Mouse (Mus musculus) heart, postnatal 25 days (tissue): ENCODE measurements at regions not wholly inside any gene's neighbourhood (a gene's known extent, or its start where the extent isn't known, plus 50 kb on each side); places are given as distances from the start of the nearest gene placed in this dataset.
"Not testable (repeated sequence)": the region's sequence is repeated elsewhere in the genome, so short reads cannot be mapped to it uniquely, and the experiment has no call there.

Experiments used
- DNase-seq: peaks from one replicate; pipeline ENCODE4 v3.0.0; 2022; ENCODE audit warnings: low spot score
- intact Hi-C: fragments of 180-260 bp; cut with DNase I; formaldehyde crosslinking; loops from one replicate; pipeline ENCODE4 v1.15.1; 2025

DNA sequence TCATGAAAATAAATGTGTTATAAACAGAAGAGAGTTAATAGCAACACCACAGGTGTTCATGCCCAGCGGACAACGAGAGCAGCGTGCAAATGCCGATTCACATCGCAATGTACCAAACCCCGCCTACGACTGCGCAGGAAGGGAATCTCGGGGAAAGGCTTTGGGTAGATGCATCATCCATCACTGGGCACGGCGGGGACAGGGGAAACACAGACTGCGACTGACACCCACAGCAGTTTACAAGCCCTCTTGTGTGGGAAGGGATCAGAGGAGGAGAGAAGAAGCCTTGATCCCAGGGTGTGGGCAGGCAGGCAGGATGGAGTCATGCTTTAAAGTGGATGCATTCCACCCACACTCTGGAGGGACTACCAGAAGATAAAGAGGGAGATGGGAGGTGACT is 157.0 kb upstream of the Sfswap start:
- intact Hi-C loops: no loop called here

DNA sequence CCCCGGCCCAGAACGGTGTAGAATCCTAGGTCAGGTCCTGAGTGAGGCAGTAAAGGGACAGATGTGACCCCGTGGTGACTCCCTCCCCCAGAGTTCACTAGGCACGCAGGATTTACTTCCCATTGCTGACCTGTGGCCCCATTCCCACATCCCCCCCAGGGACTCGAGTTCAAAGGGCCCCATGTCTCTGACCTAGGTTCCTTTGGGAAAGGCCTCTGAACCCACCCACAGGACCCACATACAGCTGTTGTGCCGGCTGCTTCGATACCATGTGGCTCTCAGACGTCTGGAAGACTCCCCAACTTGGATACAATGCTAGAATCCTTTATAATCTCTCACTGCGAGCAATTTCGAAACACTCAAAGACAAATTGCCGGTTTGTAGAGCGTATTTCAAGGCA is 151.0 kb upstream of the Sfswap start:
- intact Hi-C loops: no loop called here
- no peak for DNase-seq

More for the DNA sequence above, 157.0 kb upstream of the Sfswap start:
- no peak for DNase-seq

DNA sequence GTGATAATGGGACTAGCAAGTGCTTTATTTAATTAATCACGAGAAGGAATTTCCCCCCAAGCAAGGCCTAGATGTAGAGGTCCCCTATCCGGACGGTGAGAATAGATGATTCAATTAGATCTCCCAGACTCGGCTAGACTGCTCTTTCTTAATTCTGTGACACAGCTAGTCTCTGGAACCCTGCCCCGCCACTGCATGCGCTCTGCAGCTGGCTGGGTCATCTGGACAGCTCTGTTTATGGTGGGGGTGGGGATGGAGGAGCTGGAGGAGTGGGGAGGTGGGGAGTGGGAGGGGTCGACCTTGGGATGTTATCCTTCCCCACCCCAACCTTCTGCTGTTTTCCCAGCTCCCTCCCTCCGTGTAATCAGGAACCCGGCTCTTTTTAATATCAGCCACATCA is 147.5 kb upstream of the Sfswap start:
- intact Hi-C loops: no loop called here
- DNase-seq: no peak

DNA sequence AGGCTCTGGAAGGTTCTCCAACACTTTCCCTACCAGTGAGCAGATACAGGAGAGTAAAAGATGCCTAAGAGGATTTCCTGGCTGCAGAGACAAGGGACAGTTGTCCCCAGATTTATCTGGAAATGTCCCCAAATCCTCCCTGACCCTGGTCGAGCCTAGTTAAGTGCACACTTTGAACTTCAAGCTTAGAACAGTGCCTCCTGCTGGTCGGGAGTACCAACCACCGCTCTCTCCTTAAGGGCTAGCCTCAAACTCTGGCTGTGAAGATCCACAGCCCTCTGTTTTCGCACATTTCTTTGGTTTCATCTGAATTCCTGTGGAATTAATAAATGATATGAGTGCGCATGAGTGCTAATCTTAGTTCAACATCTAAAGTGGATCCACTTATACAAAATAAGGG is 146.1 kb upstream of the Sfswap start:
- intact Hi-C loops: loop anchor here (5.0 kb wide), 2 partner anchors 98 to 178 kb away; no protein-coding TSS in a partner anchor

DNA sequence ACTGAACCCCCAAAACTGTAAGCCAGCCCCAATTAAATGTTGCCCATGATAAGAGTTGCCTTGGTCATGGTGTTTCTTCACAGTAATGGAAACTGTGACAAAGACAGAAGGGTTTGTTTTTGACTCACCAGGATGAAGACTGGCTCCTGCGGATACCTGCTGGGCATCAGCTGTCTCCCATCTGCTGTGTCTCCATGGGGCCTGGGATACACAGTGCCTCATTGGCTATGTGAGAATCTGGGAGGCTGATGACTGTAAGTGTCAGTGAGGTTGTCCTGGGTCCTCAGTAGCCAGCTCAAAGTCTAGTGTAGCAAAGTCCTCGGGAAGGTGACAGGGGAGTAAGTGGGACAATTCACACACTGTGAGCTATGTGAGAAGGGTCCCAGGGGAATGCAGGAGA is 139.5 kb upstream of the Sfswap start:
- intact Hi-C loops: no loop called here

More for the DNA sequence above, 146.1 kb upstream of the Sfswap start:
- no peak for DNase-seq

DNA sequence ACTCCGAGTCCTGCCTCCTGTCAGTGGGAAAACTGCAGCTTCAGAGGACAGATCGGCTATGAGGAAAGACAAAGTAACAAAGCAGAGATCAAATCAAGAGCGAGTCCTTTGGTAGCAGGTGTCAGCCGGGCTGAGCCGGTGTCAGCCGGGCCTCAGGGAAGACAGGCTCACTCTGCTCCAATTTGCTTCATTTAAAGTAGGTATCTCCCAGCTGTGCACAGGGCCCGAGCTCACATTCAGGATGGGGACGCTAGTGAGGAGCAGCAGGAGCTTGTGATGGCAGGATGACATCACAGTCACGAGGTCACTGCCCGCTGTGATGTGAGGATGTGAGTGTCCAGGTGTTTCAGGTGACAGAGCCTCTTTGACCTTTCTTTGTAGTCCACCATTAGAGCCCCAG is 137.8 kb upstream of the Sfswap start:
- intact Hi-C loops: no loop called here
- no peak for DNase-seq

More for the DNA sequence above, 139.5 kb upstream of the Sfswap start:
- DNase-seq: no peak

DNA sequence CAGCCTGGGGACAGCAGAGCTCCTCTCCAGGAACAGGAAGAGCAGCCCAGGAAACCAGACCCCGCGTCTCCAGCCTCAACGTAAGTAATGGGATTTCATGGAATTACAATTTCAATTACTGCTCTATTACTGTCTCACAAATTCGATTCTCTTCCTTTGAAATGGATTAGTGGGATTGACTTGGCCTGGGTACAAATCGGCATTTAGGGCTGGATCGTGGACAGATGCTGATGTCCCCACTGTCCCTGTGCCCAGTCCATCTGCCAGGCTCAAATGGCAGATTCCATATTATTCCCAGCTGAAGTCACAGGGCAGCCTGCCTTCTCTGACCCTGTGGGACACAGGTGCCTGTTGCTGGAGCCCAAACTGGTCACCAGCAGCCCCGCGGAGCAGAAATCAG is 136.0 kb upstream of the Sfswap start:
- no peak for DNase-seq
- intact Hi-C loops: no loop called here

DNA sequence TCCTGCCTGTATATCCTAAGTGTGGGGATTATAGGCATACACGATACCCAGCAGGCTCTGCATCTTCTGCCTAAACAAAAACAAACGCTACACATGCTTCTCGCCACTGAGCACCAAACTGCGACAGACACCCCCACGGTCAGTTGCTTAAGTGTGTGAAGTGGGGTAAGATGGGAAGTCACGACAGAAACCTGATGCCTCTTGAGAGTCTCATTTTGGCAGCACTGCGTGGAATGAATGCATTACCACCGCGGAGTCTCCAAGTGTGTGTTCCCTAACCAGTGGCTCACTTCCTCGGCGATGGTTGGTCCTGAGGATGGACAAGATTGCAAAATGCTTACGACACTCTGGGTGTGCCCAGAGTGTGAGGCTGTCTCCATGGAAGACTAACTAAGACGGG is 133.8 kb upstream of the Sfswap start:
- intact Hi-C loops: no loop called here
- no peak for DNase-seq

DNA sequence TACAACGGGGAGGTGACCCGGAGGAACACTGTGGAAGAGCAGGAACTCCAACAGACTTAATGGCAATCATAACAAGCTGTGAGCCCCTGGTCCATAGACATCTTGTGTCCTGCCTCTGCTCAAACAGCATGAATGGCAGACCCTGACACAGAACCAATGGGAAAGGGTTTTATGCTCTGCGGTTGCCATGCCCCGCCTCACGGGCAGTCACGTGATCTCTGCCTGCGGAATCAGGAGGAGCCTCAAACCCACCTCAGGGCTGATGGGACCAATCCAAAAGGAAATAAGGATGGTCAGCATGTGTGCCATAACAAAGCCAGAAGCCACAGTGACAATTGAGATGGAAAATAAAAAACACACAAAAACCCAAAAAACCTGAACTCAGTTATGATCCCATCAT is 120.2 kb upstream of the Sfswap start:
- intact Hi-C loops: no loop called here
- DNase-seq: no peak

DNA sequence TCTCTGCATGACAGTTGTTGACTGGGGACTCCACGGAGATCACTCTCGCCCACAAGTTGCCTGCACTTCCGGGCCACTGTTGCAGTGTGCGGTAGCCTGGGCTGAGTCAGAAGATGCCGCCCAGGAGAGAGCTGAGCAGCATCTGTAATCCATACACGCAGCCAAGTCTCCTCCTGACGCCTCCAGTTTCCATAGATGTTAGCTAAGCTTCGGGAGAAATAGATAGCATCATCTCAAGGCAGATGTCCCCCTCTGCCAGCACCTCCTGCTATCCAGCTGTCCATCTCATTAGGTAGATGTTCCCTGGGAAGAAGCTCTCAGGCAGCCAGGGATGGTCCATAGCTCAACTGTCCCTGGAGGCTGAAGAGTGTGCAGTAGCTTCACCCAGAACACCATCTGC is 116.0 kb upstream of the Sfswap start:
- intact Hi-C loops: loop anchor here (5.0 kb wide), 1 partner anchor 208 kb away; no protein-coding TSS in a partner anchor
- DNase-seq: no peak

DNA sequence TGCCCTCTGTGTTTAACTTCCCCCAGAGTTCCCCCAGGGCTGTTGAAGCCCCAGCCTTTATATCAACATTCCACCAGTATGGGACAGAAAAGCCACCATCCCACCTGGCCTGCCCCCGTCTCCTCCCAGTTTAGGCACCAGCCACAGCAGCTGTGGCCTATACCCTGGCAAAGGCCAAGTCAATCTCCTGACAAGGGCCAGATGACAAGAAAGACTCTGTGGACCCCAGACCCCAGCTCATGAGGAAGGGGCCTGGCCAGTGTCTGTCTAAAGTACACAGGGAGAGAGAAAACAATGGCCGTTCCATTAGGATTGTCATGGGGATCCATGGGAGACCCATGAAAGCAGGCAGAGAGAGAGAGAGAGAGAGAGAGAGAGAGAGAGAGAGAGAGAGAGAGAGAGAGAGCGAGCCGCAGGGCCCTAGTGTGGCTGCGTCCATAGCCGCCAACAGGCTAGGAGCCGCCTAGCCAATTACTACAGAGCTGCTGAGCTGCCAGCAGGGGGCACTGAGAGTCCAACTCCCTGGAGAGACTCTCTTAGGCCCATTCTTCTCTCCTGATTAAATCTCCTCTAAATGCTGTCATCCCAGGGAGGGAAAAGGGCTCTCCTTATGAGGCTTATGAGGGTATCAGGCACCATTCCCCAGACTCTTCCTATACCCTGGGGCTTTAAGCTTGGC is 114.9 kb upstream of the Sfswap start:
- not testable (repeated sequence) for DNase-seq
- intact Hi-C loops: loop anchor here (5.0 kb wide), 1 partner anchor 209 kb away; no protein-coding TSS in a partner anchor

DNA sequence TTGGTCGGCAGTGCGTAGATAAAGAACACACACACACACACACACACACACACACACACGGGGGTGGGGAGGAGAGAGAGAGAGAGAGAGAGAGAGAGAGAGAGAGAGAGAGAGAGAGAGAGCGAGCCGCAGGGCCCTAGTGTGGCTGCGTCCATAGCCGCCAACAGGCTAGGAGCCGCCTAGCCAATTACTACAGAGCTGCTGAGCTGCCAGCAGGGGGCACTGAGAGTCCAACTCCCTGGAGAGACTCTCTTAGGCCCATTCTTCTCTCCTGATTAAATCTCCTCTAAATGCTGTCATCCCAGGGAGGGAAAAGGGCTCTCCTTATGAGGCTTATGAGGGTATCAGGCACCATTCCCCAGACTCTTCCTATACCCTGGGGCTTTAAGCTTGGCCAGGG is 114.3 kb upstream of the Sfswap start:
- DNase-seq: not testable (repeated sequence)
- intact Hi-C loops: loop anchor here (5.0 kb wide), 1 partner anchor 209 kb away; no protein-coding TSS in a partner anchor

DNA sequence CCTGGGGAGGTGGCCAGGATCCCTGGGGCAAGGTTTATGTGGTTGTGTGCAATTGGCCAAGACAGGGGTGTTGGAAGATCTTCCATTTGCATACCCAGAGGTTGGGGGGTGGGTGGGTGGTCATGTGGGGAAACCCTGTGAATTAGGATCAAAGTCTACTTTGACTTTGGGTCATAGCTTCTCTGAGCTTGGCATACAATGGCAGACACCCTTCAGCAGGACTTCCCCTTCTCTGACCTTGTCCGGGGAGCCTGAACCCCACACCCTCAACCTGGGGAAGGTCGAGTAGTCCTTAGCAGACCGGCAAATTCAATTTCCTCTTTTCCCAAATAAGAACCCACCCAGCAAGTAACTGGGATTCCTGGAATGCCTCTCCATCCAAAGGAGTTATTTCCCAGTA is 113.7 kb upstream of the Sfswap start:
- no peak for DNase-seq
- intact Hi-C loops: loop anchor here (5.0 kb wide), 1 partner anchor 210 kb away; no protein-coding TSS in a partner anchor

DNA sequence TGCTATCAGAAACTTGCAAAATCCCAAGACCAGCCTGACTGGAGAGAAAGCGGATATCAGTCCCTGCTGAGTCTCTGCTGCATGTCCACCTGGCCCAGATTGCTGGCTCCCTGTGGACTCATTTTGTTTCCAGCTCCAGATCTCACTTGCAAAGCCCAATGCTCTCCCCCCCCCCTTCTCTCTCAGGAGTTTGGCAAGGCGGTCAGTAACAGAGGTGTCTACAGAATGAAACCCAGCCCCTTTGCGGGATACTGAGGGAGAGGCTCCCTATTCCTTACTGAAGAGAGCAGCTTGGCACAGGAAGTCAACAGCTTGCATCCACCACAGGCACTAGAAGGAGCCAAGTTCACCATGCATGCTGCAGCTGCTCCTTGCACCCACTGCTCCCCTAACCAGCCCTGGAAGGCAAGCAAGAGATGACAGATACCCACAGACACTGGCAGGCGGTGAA is 110.1 kb upstream of the Sfswap start:
- DNase-seq: no peak
- intact Hi-C loops: loop anchor here (10.0 kb wide), 1 partner anchor 326 kb away; no protein-coding TSS in a partner anchor

DNA sequence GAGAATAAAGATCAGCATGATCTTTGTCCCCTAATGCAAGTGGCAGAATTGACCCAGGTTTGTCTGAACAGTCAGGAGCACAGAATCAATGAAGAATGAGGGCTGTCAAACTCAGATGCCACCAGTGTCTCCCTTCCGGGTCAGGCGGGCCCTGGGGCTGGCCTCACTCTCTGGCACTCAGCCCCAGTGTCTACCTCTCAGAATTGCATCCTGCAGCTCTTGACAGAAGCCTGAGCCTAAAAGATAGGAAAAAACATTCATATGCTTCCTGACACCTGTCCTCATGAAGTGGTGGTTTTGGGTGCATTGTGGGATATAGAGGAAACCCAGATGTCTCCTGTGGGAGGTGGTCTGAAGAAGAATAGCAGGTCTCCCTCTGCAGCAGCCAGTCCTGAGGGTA is 107.9 kb upstream of the Sfswap start:
- intact Hi-C loops: loop anchor here (10.0 kb wide), 1 partner anchor 328 kb away; no protein-coding TSS in a partner anchor

DNA sequence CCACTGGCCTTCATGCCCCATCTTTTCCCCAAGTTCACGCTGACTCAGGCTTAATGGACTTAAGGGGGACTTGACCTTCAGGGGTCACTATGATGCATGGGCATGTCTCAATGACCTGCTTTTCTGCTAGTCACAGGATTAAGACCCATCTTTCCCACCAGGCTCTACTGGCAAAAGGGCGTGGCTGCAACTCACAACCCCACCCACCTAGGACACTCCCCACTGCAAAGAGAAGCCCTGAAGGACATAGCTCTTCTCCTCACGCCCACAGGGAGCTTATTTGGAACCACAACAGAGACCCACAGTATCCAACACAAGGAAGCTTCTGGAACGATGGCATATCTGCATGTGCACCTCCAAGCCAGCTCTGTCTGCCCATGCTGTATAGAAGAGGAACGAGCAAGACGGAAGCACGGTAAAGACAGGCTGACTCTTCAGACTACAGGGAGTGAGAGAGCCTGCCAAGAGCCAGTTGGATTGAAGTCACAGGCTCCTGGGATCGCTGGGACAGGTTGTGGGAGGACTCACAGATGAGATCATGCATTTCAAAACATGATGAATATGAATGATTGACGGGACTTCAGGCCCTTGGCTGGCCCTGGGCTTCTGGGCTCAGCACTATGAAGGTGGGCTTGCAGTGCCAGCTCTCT is 107.3 kb upstream of the Sfswap start:
- intact Hi-C loops: loop anchor here (10.0 kb wide), 1 partner anchor 329 kb away; no protein-coding TSS in a partner anchor
- DNase-seq: no peak

More for the DNA sequence above, 107.9 kb upstream of the Sfswap start:
- DNase-seq: no peak

DNA sequence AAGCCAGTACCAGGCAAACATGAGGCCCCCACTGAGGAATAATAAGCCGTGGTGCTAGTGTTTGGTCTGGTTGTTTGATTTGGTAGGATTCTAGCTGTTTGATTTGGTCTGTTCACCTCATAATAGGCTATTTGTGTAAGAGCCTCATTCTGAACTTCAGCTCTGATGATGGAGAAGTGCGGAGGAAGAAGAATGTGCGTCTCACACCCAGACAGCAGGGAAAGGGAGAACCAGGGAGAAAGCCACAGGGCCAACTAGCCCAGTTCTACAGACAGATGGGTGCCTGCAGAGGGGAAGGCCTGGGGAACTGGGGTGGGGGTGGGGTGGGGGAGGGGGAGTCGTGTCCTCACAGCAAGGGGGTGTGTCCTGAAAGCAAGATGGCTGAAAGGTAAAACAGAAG is 106.6 kb upstream of the Sfswap start:
- intact Hi-C loops: loop anchor here (10.0 kb wide), 1 partner anchor 330 kb away; no protein-coding TSS in a partner anchor
- no peak for DNase-seq

DNA sequence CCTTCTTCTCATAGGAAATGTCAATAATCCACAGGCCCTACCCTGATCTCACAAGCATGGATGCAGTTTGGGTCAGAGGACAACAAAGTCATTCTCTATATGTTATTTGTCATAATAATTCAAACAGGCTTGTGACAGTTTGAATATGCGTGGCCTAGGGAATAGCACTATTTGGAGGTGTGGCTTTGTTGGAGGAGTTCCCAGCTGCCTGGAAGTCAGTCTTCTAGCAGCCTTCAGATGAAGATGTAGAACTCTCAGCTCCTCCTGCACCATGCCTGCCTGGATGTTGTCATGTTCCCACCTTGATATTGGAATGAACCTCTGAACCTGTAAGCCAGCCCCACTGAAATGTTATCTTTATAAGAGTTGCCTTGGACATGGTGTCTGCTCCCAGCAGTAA is 103.7 kb upstream of the Sfswap start:
- intact Hi-C loops: loop anchor here (10.0 kb wide), 1 partner anchor 333 kb away; no protein-coding TSS in a partner anchor
- DNase-seq: no peak

DNA sequence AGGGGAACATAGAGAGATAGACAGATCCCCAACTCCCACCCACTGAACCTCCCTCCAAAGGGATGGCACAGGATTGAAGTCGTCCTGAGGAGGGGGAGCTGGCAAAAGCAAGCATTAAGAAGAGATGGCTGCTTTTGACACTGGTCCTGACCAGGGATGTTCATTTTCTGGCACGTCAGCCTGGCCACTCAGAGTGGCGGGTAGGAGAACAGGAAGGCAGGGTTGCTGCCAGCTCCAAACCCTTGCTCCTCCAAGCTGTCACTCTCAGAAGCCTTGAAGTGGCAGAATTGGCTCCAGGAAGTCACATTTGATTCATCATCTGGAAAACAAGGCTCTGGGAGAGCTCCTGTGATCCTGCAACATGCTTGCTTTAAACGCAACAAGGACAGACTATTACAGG is 94.8 kb upstream of the Sfswap start:
- intact Hi-C loops: no loop called here
- no peak for DNase-seq

DNA sequence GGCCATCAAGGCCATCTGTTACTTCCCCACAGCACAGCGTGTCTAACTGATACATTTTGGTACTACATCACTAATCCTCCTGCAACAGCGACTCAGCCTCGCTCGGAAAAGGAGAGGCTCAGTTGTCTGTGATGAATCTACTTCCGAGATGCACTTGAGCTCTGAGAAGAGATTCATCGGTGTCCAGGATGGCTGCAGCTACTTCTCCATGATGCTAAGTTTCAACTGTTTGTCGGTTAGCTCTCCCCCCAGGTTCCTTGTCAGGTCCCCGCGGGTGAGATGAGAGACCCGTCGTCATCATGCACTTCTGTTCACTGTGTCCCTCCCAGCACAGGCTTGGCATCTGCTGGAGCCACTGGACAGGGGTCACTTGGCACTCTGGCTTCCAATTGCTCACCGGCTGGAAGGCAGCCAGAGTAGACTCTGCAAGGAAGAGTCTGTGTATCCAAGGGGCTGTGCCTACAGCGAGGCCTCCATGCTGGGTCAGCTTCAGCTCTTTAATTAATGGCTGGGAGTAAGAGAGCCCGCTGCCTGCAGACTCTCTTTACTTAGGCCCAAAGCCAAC is 91.5 kb upstream of the Sfswap start:
- intact Hi-C loops: loop anchor here (10.0 kb wide), 1 partner anchor 175 kb away; the partner anchor contains the start of gene Mmp17
- DNase-seq: no peak

DNA sequence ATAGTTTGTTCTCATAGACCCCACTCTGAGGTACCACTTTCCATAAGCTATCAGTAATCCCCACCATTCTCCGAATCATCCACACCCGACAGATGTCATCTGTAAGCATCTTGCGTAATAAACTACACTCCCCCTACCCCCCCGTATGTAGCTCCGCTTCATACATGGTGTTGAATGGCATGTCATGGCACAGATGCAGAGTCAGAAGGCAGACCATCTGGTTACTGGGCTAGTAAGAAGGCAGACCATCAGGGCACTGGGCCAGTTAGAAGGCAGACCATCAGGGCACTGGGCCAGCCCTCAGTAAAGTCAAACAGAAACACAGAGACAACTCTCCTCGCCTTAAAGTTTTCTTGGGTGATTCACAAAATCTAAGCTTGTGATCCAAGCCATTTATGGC is 88.9 kb upstream of the Sfswap start:
- intact Hi-C loops: loop anchor here (10.0 kb wide), 1 partner anchor 173 kb away; the partner anchor contains the start of gene Mmp17
- no peak for DNase-seq
